Mouse (Mus musculus) forebrain, embryonic 14.5 days (tissue): ENCODE measurements around the gene B3galt5. TPM values are rescaled to one million over a fixed set of nuclear protein-coding genes. Genes with fewer than 3 reads are reported as not detected.
A peak's percentile ranks its signal among the peaks of the same experiment; 100 is the strongest.

Experiments used
- ATAC-seq: fragments of 200-750 bp; cut with Nextera tagmentation; 2 replicates; pipeline ENCODE4 v1.8.0; 2017; ENCODE audit warnings: mild to moderate bottlenecking, moderate library complexity
- DNase-seq: peaks from one replicate; pipeline ENCODE4 v3.0.0-alpha.2; 2015; ENCODE audit warnings: low spot score
- H3K27ac ChIP-seq: fragments of 300-500 bp; sonication (generic); 2 replicates; pipeline ENCODE4 v1.5.1; 2014; ENCODE audit warnings: low read depth, mild to moderate bottlenecking, control low read depth, low read length, moderate library complexity
- H3K27me3 ChIP-seq: fragments of 300-500 bp; sonication (generic); replicated peaks from 2 replicates; pipeline ENCODE4 v1.6.1; 2014; ENCODE audit warnings: low read length, control low read depth, mixed read lengths; ENCODE audit not compliant: control insufficient read depth, insufficient read depth
- H3K36me3 ChIP-seq: fragments of 300-500 bp; sonication (generic); 2 replicates; pipeline ENCODE4 v1.6.1; 2014; ENCODE audit warnings: low read length, control low read depth; ENCODE audit not compliant: control insufficient read depth, insufficient read depth
- H3K4me1 ChIP-seq: fragments of 300-500 bp; sonication (generic); 2 replicates; pipeline ENCODE4 v1.6.1; 2014; ENCODE audit warnings: antibody characterized with exemption, low read length, control low read depth; ENCODE audit not compliant: control insufficient read depth, insufficient read depth
- H3K4me2 ChIP-seq: fragments of 300-500 bp; sonication (generic); 2 replicates; pipeline ENCODE4 v1.6.1; 2014; ENCODE audit warnings: mild to moderate bottlenecking, control low read depth, low read length
- H3K4me3 ChIP-seq: fragments of 300-500 bp; sonication (generic); 2 replicates; pipeline ENCODE4 v1.5.1; 2014; ENCODE audit warnings: low read depth, low read length, control low read depth
- H3K9ac ChIP-seq: fragments of 300-500 bp; sonication (generic); 2 replicates; pipeline ENCODE4 v1.6.1; 2014; ENCODE audit warnings: mild to moderate bottlenecking, low read length, control low read depth, moderate library complexity
- H3K9me3 ChIP-seq: fragments of 300-500 bp; sonication (generic); replicated peaks from 2 replicates; pipeline ENCODE4 v1.6.1; 2016; ENCODE audit warnings: low read length, control low read depth, mixed read lengths; ENCODE audit not compliant: control insufficient read depth
- WGBS: fragments of 180-500 bp; shearing (Covaris S2); extraction: QIAGEN DNeasy Blood & Tissue Kit; methylation state at CpG from one replicate; pipeline ENCODE4 v1.1.7; 2014; 5-methylcytosine and 5-hydroxymethylcytosine counted together
- polyA plus RNA-seq: library from polyadenylated mRNA; unstranded; fragments of >200 nt; fragmentation: Nextera tagmentation; extraction: Ambion mirVana; gene quantifications from 2 replicates; pipeline ENCODE4 v1.2.1, GENCODE M21; 2014

The B3galt5 gene
- polyA plus RNA-seq, 1 experiment from 2014 or later = 1.3 TPM

DNA sequence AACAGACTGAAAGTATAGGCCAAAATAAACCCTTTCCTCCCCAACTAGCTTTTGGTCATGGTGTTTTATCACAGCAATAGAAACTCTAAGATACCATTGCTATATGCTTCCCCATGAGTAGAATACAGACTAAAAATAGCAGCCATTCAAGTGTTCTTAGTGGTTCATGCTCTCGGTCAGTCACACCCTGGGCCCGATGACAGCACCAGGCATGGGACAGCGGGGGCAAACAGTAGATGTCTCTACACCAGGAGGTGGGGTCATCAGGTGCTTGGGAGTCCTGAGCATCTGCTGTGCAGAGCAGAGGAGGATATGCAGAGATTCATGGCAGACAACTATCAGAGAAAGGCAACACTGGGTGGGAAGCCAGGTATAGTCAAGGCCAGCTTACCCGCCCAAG, 22.6 kb upstream of the B3galt5 start:
- WGBS = 87% methylated on average over 4 of the region's 4 CpGs
- Histone ChIP-seq H3K9me3 (no peaks in the 10 kb centered on the region), H3K27ac (no peak overlapping the region), H3K4me1 (no peaks in the 10 kb centered on the region), H3K4me3 (no peak overlapping the region), H3K27me3 (no peaks in the 10 kb centered on the region), H3K9ac (no peak overlapping the region), H3K4me2 (no peak overlapping the region), H3K36me3 (no peaks in the 10 kb centered on the region)
- ATAC-seq (no peak), DNase-seq (no peak)

GRCm38 (mm10) chr16:96221491-96221890, 14.1 kb upstream of the B3galt5 start:
- DNase-seq = no peak
- H3K4me1 ChIP-seq = no peaks in the 10 kb centered on the region
- no peak overlapping the region for H3K9ac ChIP-seq
- no peak overlapping the region for H3K27ac ChIP-seq
- no peak overlapping the region for H3K4me2 ChIP-seq
- H3K36me3 ChIP-seq = no peaks in the 10 kb centered on the region
- ATAC-seq = no peak
- H3K9me3 ChIP-seq = no peaks in the 10 kb centered on the region
- no peak overlapping the region for H3K4me3 ChIP-seq
- H3K27me3 ChIP-seq = no peaks in the 10 kb centered on the region
- WGBS = 83% methylated on average over 5 of the region's 5 CpGs

DNA sequence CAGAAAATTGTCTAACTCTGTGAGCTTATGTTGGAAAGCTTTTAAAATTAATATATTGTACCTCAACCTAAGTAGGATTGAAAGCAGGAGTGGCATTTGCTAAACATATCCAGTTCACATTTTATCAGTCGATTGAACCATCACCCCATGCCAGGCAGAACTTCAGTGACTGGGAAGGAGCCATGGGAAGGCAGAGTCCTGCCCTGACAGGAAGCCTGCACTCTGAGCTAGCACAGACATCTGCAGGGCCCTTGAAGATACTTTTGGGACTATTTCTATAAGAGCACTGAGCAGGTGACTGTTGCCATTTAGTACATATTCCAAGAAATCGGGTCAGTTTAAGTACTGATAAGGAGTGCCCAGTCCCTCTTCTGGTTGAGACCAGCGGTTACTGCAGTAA, 13.6 kb upstream of the B3galt5 start:
- Histone ChIP-seq H3K36me3 (no peaks in the 10 kb centered on the region), H3K4me1 (no peaks in the 10 kb centered on the region), H3K4me2 (no peak overlapping the region), H3K27ac (no peak overlapping the region), H3K4me3 (no peak overlapping the region), H3K9ac (no peak overlapping the region), H3K27me3 (no peaks in the 10 kb centered on the region), H3K9me3 (no peaks in the 10 kb centered on the region)
- no peak for DNase-seq
- ATAC-seq = no peak
- 86% methylated on average over 3 of the region's 3 CpGs for WGBS

DNA sequence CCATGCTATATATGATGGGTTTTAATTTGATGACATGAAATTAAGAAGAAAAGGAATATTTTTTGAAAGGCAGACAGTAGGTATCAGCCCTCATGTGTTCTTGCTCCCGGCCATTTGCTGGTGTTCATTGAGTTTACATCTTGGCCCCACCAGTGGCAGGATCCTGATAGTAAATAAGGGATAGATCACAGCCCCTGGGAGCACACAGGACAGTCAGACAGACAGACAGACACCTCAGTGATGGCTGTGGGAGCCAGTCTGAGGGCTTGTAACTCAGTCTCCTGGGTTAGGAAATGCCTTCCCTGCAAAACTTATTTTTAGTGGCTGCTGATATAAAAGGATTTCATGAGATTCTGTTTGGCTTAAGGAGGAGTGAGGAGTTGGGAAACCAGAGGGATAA, 13.1 kb upstream of the B3galt5 start:
- no peak overlapping the region for H3K9ac ChIP-seq
- H3K36me3 ChIP-seq = no peaks in the 10 kb centered on the region
- no peaks in the 10 kb centered on the region for H3K9me3 ChIP-seq
- ATAC-seq (no peak), DNase-seq (no peak)
- H3K4me2 ChIP-seq = no peak overlapping the region
- no peaks in the 10 kb centered on the region for H3K27me3 ChIP-seq
- H3K4me1 ChIP-seq = no peaks in the 10 kb centered on the region
- no peak overlapping the region for H3K27ac ChIP-seq
- WGBS = 81% methylated on average over 1 of the region's 1 CpGs
- H3K4me3 ChIP-seq = no peak overlapping the region

- Histone ChIP-seq H3K9me3 (no peaks in the 10 kb centered on the region), H3K27me3 (no peaks in the 10 kb centered on the region), H3K4me2 (no peak overlapping the region), H3K36me3 (no peaks in the 10 kb centered on the region), H3K9ac (no peak overlapping the region), H3K27ac (no peak overlapping the region), H3K4me1 (no peaks in the 10 kb centered on the region), H3K4me3 (no peak overlapping the region)
- ATAC-seq (no peak), DNase-seq (no peak)
- 71% methylated on average over 13 of the region's 13 CpGs for WGBS
These were observed 7.2 kb upstream of the B3galt5 start for GRCm38 (mm10) chr16:96228438-96228837.

DNA sequence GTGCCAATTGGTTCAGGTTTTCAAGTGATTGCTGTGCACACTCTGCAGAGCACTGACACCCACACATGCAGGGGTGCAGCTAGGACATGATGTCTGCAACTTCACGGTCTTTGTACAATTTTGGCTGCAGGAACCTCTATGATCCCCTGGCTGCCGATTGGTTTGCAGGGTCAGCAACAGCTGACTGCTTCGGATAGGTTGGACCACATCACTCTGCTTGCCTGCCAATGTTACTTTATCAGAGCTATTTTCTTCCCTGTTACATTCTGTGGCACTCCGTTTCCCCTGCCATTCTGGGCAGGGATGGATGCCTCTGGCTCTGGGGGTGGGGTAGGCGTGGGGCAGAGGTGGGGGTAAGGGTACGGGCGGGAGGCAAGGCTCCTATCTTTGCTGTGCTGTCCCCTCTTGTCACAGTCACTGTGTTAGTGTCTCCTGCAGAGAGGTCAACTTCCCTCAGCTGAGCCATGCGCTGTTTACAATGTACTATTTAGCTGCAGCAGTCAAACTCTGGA, 6.5 kb upstream of the B3galt5 start:
- Histone ChIP-seq H3K9me3 (no peaks in the 10 kb centered on the region), H3K4me1 (no peaks in the 10 kb centered on the region), H3K36me3 (no peaks in the 10 kb centered on the region), H3K27ac (no peak overlapping the region), H3K9ac (no peak overlapping the region), H3K4me2 (no peak overlapping the region), H3K27me3 (no peaks in the 10 kb centered on the region), H3K4me3 (no peak overlapping the region)
- ATAC-seq (no peak), DNase-seq (no peak)
- 55% methylated on average over 8 of the region's 8 CpGs for WGBS

GRCm38 (mm10) chr16:96230411-96230810, 5.2 kb upstream of the B3galt5 start:
- H3K4me1 ChIP-seq = peaks cover 1% of the 10 kb centered on the region; the same call in 1 of the 2 replicates
- H3K4me2 ChIP-seq = no peak overlapping the region
- no peak overlapping the region for H3K27ac ChIP-seq
- H3K4me3 ChIP-seq = no peak overlapping the region
- WGBS = 31% methylated on average over 11 of the region's 11 CpGs
- H3K9me3 ChIP-seq = no peaks in the 10 kb centered on the region
- ATAC-seq (peak; percentile 84), DNase-seq (peak; percentile 85)
- no peaks in the 10 kb centered on the region for H3K36me3 ChIP-seq
- H3K9ac ChIP-seq = no peak overlapping the region
- no peaks in the 10 kb centered on the region for H3K27me3 ChIP-seq

DNA sequence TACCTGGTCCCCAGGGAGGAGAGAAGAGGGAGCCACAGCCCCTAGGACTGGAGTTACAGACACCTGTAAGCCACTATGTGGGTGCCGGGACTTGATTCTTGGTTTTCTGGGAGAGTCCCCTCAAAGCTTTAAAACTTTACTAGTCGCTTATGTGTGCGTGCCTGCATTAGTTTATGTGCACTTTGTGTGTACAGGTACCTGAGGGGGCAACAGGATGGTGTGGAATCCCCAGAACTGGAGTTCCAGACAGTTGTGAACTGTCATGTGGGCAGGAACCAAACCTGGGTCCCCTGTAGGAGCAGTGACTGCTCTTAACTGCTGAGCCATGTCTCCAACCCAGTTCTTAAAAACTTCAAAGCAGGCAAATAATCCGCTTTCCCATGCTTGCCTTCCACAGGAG, 4.3 kb upstream of the B3galt5 start:
- ATAC-seq = no peak
- no peak overlapping the region for H3K4me3 ChIP-seq
- no peak overlapping the region for H3K9ac ChIP-seq
- no peaks in the 10 kb centered on the region for H3K9me3 ChIP-seq
- H3K36me3 ChIP-seq = no peaks in the 10 kb centered on the region
- H3K27me3 ChIP-seq = no peaks in the 10 kb centered on the region
- DNase-seq = no peak
- 96% methylated on average over 4 of the region's 4 CpGs for WGBS
- no peak overlapping the region for H3K27ac ChIP-seq
- H3K4me2 ChIP-seq = no peak overlapping the region
- peaks cover 3% of the 10 kb centered on the region; the same call in 1 of the 2 replicates for H3K4me1 ChIP-seq

DNA sequence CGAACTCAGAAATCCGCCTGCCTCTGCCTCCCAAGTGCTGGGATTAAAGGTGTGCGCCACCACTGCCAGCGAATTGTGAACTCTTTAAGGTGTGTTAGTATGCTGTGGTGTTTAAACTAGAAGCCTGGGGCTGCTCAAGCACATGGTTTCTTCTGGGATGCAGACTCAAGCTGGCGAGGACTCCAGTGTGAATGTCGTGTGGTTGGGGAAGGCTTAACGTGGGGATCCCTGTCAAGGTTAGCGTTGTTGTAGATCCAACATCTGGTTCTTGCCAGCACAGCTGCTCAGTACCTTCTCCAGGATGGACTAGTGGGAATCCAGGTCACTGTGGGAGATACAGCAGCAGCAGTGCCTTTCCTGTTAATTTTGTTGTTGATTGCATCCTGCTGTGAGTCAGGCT, 3.6 kb upstream of the B3galt5 start:
- no peaks in the 10 kb centered on the region for H3K9me3 ChIP-seq
- H3K36me3 ChIP-seq = no peaks in the 10 kb centered on the region
- no peak overlapping the region for H3K9ac ChIP-seq
- H3K4me3 ChIP-seq = no peak overlapping the region
- H3K27ac ChIP-seq = no peak overlapping the region
- DNase-seq (no peak), ATAC-seq (no peak)
- H3K4me2 ChIP-seq = no peak overlapping the region
- WGBS = 88% methylated on average over 8 of the region's 8 CpGs
- H3K4me1 ChIP-seq = peaks cover 3% of the 10 kb centered on the region; the same call in 1 of the 2 replicates
- no peaks in the 10 kb centered on the region for H3K27me3 ChIP-seq
